Mouse (Mus musculus) heart, adult 2 months (tissue): ENCODE measurements around the gene Dpf3.

ENCODE experiments used
- CTCF ChIP-seq: fragments of 200-600 bp; IDR thresholded peaks from 2 replicates; pipeline ENCODE4 v1.8.1; 2022; ENCODE audit warnings: antibody characterized with exemption, mild to moderate bottlenecking, moderate library complexity
- POLR2A ChIP-seq: fragments of 200-500 bp; IDR thresholded peaks from 2 replicates; pipeline ENCODE4 v1.6.1; 2011; ENCODE audit warnings: mild to moderate bottlenecking, low read depth, low read length, control low read depth; ENCODE audit not compliant: insufficient read depth

DNA sequence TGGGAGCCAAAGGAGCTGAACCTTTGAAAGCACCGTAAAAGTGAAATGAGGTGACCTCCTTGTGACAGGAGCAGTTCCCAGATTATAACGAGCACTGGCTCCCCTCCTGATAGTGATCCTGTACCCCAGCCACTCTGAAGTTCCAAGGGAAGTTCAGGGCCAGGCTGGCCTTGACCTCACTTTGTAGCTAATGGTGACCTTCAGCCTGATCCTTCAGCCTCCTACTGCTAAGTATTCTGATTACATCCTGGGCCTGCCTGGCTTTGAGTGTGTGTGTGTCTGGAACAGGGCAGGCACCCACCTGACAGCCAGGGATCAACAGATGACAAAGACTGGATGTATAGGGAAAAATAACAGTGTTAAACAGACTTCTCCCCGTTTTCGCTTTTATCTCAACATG is 36.4 kb upstream of the Dpf3 start:
- TF ChIP-seq CTCF, result no peak
- TF ChIP-seq POLR2A, result no peak
